Mouse (Mus musculus) heart, adult 18-20 months (tissue): ENCODE measurements at regions not wholly inside any gene's neighbourhood (a gene's known extent, or its start where the extent isn't known, plus 50 kb on each side); places are given as distances from the start of the nearest gene placed in this dataset.
"Not testable (repeated sequence)": the region's sequence is repeated elsewhere in the genome, so short reads cannot be mapped to it uniquely, and the experiment has no call there.

ENCODE experiments used
- DNase-seq, 2 experiments: peaks; one replicate each; pipeline ENCODE4 v3.0.0; 2021 to 2022; ENCODE audit warnings: mixed read lengths in 1 of 2

DNA sequence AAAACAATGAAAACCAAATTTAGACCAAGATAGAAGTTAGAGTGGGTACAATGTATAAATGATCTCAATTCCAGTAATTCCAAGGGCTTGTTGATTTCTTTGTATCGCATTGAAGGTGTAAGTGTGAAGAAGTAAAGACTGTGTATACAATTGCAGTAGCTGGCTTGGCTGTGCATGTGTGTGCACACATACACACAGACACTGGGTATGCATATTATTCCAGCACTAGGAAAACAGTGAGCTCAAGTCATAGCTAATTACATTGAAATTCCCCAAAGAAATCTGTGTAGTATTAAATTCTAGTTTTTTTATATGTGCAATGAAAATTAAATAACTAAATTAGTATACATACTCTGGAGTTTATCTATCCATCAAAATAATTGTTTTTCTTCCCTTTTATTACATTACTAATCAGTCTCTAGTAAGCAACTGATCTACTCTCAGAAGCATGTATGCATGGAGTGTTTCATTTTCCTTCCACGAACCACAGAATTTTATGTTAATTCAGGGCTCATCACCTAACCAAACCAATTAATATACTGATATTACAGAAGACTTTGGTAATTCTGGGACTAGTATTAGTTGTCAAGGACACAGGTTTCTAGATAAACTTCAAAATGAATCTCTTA is 56.5 kb downstream of the Gm8797 start:
- DNase-seq: no peak

GRCm38 (mm10) chr3:5811071-5811590 is 60.5 kb downstream of the Gm8797 start:
- DNase-seq: no peak

DNA sequence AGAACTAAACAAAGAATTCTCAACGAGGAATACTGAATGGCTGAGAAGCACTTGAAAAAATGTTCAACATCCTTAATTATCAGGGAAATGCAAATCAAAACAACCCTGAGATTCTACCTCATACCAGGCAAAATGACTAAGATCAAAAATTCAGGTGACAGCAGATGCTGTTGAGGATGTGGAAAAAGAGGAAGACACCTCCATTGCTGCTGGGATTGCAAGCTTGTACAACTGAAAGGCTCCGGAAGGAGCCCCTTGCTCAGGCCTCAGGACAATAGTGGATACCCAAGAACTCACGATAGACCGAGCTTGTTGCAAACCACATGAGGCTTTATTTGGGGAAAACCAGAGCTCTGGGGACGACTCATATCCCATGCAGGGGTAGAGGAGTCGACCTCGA is 69.6 kb downstream of the Gm8797 start:
- DNase-seq: not testable (repeated sequence)

GRCm38 (mm10) chr3:5860237-5860636 is 109.6 kb downstream of the Gm8797 start:
- peak; percentile 99 to 100 for DNase-seq

- no peak for DNase-seq
These were observed 119.8 kb downstream of the Gm8797 start for GRCm38 (mm10) chr3:5870407-5870806.

DNA sequence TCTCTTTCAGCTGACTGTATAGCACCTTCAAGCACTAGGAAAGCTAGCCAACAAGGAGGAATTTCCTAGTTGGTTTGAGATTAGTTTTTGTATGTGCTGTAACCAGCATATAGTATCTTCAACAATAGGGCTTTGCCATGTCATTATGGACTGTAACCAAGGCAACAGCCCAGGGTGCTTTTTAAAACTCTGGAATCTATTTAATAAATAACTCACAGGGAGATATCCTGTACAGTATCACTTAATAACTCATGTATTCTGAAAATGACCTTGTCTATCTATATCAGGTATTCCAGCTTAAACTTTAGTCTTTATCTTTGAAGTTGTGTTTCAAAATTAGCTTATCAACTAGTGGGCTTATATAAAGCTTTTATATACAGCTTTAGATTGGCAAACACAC is 128.5 kb downstream of the Gm8797 start:
- DNase-seq: no peak

DNA sequence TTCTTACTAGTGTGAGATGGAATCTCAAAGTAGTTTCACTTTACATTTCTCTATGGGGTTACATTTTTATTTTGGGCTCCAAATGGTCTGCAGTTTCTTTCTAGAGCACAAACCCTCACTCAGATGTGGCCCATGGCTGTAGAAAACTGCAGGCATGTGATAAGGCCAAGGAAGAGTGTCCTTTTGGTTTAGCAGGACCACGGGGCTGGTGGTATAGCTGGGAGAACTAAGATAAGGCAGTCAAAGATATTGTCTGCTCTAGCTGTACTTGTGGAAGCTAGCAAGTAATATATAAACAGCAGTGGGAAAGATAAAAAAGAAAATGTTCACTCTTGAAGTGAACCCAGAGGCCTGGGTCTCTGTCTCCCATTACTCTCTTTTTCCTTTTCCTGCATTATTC is 166.9 kb downstream of the Gm8797 start:
- no peak for DNase-seq

- DNase-seq: not testable (repeated sequence)
These were observed 199.6 kb downstream of the Gm8797 start for GRCm38 (mm10) chr3:5950243-5950642.

DNA sequence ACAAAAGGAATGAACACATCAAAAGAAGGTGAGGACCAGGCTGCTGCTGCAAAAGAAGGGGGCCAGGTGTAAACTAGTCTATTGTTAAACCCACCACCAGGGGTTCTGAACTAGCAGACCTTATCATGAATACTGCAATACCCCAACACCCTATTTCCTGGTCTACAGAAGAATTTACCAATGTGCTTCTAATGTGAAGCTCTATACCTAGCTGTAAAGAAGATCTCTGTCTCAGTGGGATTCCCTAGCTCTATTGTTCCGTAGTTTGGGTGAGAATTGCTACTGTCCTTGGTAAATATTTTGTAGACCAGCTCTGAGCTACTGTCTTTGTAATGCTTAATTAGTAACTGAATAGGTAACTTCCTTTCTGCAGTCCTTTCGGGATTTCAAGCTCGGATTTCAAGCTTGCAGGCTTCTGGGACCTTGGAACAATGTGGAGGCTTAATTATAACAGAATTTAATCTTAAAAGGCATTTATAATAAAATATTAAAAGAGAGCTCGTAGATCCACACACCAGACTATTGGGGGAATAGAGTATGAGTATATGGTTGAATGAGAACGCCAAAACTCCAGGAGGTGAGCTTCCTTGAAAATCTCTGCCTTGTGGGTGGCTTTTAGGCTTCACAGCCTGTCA is 238.5 kb downstream of the Gm8797 start:
- not testable (repeated sequence) for DNase-seq

- DNase-seq: no peak
These were observed 253.8 kb downstream of the Gm8797 start for GRCm38 (mm10) chr3:6004423-6004822.

DNA sequence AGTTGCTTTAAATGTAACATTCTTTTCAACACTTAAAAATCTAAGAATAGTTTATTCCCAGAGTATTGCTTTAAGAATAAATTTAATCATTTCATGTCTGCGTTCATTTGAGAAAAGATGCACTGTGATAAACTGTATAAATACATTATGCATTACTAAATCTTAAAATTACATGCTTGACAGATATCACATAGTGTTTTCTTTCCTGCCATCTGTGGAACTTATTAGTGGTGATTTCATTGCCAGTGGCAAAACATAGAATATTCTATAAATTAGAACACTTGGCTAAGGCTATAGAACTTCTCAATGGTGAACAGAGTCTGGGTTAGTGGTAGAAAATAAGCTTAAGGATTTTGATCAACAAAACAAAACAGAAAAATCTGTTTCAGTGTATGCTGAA is 268.1 kb downstream of the Gm8797 start:
- DNase-seq: no peak

- not testable (repeated sequence) for DNase-seq
These were observed 290.7 kb downstream of the Gm8797 start for GRCm38 (mm10) chr3:6041325-6041724.

DNA sequence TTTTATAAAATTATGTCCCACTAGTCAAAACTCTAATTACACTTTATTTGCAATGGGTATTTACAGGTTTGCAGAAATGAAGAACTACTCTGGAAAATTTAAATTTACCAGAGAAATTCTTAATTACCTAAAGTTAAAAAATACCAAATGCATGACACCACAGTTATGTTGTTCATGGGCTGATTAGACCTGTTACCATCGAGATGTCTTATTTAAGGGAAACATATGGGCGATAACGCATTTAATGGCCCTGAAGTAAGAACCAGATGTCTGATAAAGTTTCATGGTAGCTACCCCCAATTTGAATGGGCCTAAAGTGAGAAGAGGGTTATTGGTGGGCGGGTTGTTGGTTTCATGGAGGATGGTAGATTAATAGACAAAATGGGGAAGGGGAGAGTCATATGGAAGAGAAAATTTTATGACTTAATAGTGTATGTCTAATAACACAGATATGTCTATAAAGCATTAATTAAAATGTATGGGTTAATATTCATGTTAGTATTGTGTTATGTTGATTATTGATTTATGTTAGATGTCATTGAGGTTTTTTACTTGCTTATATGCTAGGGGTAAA is 299.0 kb downstream of the Gm8797 start:
- DNase-seq: no peak

GRCm38 (mm10) chr3:6051901-6052300 is 301.3 kb downstream of the Gm8797 start:
- DNase-seq: no peak

GRCm38 (mm10) chr3:6083855-6084254 is 333.2 kb downstream of the Gm8797 start:
- DNase-seq: no peak

DNA sequence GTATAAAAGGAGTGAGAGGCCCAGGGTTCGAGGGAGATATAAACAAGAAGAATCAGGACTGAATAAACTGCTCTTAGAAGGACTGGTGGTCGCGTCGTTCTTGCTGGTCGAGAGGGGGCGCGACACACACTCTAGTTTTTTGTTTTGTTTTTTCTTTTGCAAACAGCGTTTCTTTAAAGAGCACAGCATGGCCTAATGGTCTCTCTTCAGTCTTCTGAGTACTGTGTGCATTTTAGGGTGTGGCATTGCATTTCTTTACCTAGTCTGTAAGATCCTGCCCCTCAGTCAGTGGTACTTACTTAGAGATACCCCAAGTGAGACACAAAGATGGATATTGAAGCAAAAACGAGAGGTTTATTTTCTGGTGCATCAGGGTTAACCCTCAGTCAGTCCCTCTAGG is 336.7 kb downstream of the Gm8797 start:
- no peak for DNase-seq

DNA sequence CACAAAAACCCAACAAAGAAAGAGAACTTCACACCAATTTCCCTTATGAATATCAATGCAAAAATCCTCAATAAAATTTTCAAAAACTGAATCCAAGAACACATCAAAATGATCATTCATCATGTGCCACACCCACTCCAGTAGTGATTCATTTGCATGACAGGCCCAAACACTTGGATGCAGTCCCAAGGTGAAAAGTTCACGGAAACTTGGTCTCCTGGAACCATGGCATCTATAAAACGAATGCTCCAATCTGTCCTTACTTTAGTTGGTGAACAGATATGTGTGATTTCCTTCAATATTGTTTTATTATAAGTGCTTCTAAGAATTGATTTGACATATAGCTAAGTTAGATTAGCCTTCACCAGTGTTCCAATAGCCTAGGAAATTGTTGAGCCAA is 343.3 kb downstream of the Gm8797 start:
- DNase-seq: no peak

DNA sequence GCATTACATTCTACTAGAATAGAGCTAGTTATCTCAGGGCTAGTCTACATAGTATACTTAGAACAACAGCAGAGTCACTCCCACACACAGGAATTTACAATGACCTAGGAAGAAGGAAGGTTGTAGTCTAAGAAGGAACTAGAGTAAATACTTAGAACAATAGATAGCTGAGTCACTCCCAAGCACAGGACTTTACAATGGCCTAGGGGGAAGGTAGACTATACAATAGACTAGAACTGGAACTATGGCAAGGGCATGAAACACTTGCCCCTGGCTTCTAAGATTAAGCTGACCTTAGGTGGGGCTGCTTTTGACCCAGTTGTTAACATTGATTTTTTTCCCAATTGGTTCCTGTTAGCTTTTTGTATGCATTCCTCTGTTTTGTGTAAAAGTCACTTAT is 343.8 kb downstream of the Gm8797 start:
- not testable (repeated sequence) for DNase-seq

DNA sequence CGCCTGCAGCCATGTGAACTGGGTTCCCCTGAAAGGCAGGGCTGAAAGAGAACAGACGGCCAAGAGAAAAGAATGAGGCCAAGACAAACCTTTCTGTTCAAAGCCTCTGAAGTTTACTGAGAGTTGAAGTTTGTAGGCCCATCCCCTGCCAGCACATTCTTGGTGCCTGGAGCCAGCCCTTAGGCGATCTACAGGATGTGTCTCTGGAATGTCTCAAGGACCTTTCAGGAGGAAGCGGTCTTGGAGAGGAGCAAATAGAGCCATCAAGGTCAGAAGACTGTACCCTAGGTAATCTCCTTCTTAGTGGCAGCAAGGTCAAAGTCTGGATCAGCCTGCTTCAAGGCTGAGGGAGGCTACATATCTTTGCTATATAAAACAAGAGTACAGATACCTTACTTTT is 350.3 kb downstream of the Gm8797 start:
- no peak for DNase-seq

DNA sequence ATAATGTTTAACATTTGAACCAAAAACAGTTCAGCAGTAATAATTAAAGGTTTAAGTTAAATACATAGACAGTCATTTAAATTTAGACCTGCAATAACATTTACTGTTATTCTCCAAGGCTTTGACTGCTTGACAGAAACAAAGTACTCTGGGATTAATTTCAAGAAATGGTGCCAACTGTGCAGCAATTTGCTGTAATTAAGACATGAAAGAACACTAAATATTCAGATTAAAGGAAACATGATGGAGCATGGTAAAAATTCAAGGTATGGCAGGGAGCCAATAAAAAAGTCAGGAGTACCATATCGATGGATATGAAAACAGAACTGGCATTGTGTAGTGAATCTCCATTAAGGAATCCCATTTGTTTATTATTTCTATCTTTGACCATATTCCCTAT is 352.3 kb downstream of the Gm8797 start:
- DNase-seq: no peak

DNA sequence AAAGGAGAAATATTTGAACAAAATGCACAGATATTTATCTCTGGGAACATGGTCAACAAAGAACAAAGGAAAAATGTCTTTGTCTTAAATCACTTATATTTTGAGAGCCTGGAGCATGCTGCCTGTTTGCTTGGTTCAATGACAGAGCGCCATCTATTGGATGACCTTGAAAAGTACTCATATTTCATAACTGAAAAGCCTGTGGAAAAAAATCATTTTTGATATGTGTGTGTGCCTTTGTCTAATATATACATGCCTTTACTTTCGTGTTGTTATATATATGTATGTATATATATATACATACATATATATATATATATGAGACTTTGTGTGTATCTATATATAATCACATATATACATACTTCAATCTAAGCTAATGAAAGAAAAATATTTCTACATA is 356.1 kb downstream of the Gm8797 start:
- DNase-seq: peak in 1 of 2 experiments; percentile 10

DNA sequence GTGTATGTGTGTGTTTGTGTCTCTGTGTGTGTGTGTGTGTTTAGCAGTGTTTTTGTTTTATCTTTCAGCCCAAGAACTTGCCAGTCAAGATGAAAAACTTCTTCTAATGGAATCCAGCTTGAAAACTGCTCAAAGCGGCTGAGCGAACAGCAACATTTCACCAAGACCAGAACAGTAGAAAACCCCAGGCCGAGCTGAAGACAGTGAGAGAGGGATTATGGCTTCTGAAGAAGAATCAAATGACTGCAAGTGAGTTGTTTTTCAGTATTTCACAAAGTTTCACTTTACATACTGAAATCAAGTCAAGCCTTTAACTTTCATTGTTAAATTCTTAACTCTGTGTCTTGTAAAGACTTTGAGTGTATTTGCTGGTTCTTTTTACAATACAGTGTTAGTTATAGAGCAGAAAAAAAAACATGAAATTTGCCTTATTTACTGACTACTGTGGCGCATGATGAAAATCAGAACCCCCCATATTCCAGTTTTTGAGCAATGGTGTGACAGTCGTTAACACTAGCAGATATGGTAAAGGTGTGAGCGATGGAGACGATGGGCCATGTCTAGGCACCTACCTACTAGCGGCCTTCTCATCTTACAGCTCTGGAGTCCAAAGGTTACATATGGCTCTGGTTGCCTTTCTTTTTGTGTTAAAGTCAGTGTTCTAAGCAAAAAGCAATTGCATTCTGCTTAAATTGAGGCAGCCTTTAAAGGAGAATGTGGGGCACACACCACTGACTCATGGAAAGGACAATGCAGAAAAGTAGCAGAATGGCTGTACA is 357.0 kb downstream of the Gm8797 start:
- DNase-seq: no peak

GRCm38 (mm10) chr3:6118721-6119120 is 368.1 kb downstream of the Gm8797 start:
- no peak for DNase-seq
